In genomic region chr2:74243801-74244200, GRCm38 (mm10) we compare ENCODE assay signal across 9 mouse cellular contexts.
DNase-seq lines count a peak whose midpoint lies in the region; ATAC-seq and TF ChIP-seq lines count a peak whose summit lies in the region.
"Had no signal": no experiment of that assay in that cellular context is flagged by ENCODE, and none has a peak within 500 bp of the region (broad histone marks: within the 10 kb centered on the region; RNA-seq: fewer than 3 reads in every experiment).

No protein-coding gene starts in this region.

- H3K27ac ChIP-seq in CH12.LX (ENCODE audit: insufficient read depth, low read depth): no peak overlapping the region
- peak overlapping the region; percentile 76 for H3K27ac ChIP-seq in hindbrain, embryonic 12.5 days

- H3K9ac ChIP-seq in CH12.LX (ENCODE audit: insufficient read depth, low read depth): no peak overlapping the region
- H3K9ac ChIP-seq in hindbrain, embryonic 12.5 days: no peak overlapping the region

- H3K4me1 ChIP-seq in CH12.LX (ENCODE audit: control insufficient read depth in 1 of 2, insufficient read depth in 2 of 2): peaks cover 17 to 40% of the 10 kb centered on the region in 2 experiments
- H3K4me1 ChIP-seq in hindbrain, embryonic 12.5 days: peaks cover 13% of the 10 kb centered on the region

- dilution Hi-C loops in CH12.LX (cut with MboI; ENCODE audit: extremely low pct_ligation_motif_present, extremely low pct_unique_long_range_greater_than_20kb, low sequenced_read_pairs): no loop called here

- peak overlapping the region; percentile 71 for H3K4me2 ChIP-seq in CH12.LX (ENCODE audit: insufficient read depth, low read depth, poor library complexity, severe bottlenecking)
- 0 out of 2 replicates have a peak overlapping the region, but pooled peaks have one; percentile 21 for H3K4me2 ChIP-seq in hindbrain, embryonic 12.5 days (replicated peaks)

- H3K9me3 ChIP-seq in CH12.LX (replicated peaks; ENCODE audit: low read length): no peaks in the 10 kb centered on the region
- H3K9me3 ChIP-seq in hindbrain, embryonic 12.5 days (replicated peaks): no peaks in the 10 kb centered on the region

- 45% methylated on average over 9 of the region's 9 CpGs for WGBS in hindbrain, embryonic 12.5 days

- no peak overlapping the region for H3K4me3 ChIP-seq in CH12.LX (replicated peaks in 1 of 3; ENCODE audit: low read depth in 2 of 3, low read length in 2 of 3, poor library complexity in 1 of 3)
- H3K4me3 ChIP-seq in hindbrain, embryonic 12.5 days: no peak overlapping the region

- in situ Hi-C loops in CH12.LX (cut with MboI; ENCODE audit: low pct_ligation_motif_present, low pct_unique_long_range_greater_than_20kb, low sequenced_read_pairs): no loop called here

- no peak for TF ChIP-seq EP300 in CH12.LX (IDR thresholded peaks at IDR 0.05; ENCODE audit: low read length)

- intact Hi-C loops in left cerebral cortex, postnatal 36 days (cut with DNase I): no loop called here

- no peak for TF ChIP-seq POLR2A in CH12.LX (IDR thresholded peaks at IDR 0.05; ENCODE audit: low read depth, low read length)

- no peaks in the 10 kb centered on the region for H3K79me2 ChIP-seq in CH12.LX (replicated peaks; ENCODE audit: control insufficient read depth, extremely low read depth, insufficient read depth, poor library complexity, severe bottlenecking)

- 0 out of 2 replicates have a peak, but pooled peaks have one; percentile 34 for ATAC-seq in frontal cortex, adult (ENCODE audit: low TSS enrichment)
- peak; percentile 60 for ATAC-seq in hindbrain, embryonic 12.5 days (ENCODE audit: low FRiP score)

- no peak for TF ChIP-seq RAD21 in CH12.LX (IDR thresholded peaks at IDR 0.05; ENCODE audit: low read depth, low read length)

- DNase-seq in frontal cortex, postnatal 25 days (ENCODE audit: low spot score in 2 of 2): no peak
- DNase-seq in CH12.LX (ENCODE audit: extremely low read depth): peak; percentile 48
- DNase-seq in lung, postnatal 10 days: peak; percentile 3
- no peak for DNase-seq in testis, postnatal 10 days (ENCODE audit: low spot score)
- DNase-seq in left cerebral cortex, postnatal 36 days (ENCODE audit: low spot score in 2 of 2): no peak
- DNase-seq in thymus, adult 18-20 months: no peak
- DNase-seq: gastrocnemius, postnatal 14 days had no signal

- no peaks in the 10 kb centered on the region for H3K36me3 ChIP-seq in CH12.LX (replicated peaks in 1 of 2; ENCODE audit: control insufficient read depth in 1 of 2, insufficient read depth in 1 of 2, low read length in 1 of 2)
- no peaks in the 10 kb centered on the region for H3K36me3 ChIP-seq in hindbrain, embryonic 12.5 days

- no peak for TF ChIP-seq CTCF in CH12.LX (conservative IDR thresholded peaks at IDR 0.05 in 1 of 2, IDR thresholded peaks at IDR 0.05 in 1 of 2; ENCODE audit: low read depth in 2 of 2, low read length in 2 of 2)

- H3K27me3 ChIP-seq in CH12.LX (replicated peaks): no peaks in the 10 kb centered on the region
- H3K27me3 ChIP-seq in hindbrain, embryonic 12.5 days: no peaks in the 10 kb centered on the region

TF ChIP-seq in CH12.LX, 34 proteins besides CTCF, POLR2A, EP300 and RAD21:
- TF ChIP-seq IRF4 (IDR thresholded peaks at IDR 0.05; ENCODE audit: low read depth, low read length): peak; percentile 46; the same call in 1 of the 2 replicates
- TF ChIP-seq MAX (IDR thresholded peaks at IDR 0.05; ENCODE audit: low read length): peak; percentile 91
- TF ChIP-seq SIN3A (IDR thresholded peaks at IDR 0.05; ENCODE audit: low read length): no peak
- TF ChIP-seq TBP (conservative IDR thresholded peaks at IDR 0.05; ENCODE audit: low read depth, low read length): no peak
- no peak for TF ChIP-seq ZNF384 (IDR thresholded peaks at IDR 0.05; ENCODE audit: low read depth, low read length)
- TF ChIP-seq CHD1 (IDR thresholded peaks at IDR 0.05; ENCODE audit: low read depth, low read length): no peak
- peak; percentile 53 for TF ChIP-seq ETS1 (conservative IDR thresholded peaks at IDR 0.05; ENCODE audit: low read depth, low read length)
- peak; percentile 82 for TF ChIP-seq USF1 (IDR thresholded peaks at IDR 0.05; ENCODE audit: low read depth, low read length)
- no peak for TF ChIP-seq MAFK (IDR thresholded peaks at IDR 0.05; ENCODE audit: insufficient replicate concordance, low read length)
- TF ChIP-seq GABPA (IDR thresholded peaks at IDR 0.05; ENCODE audit: insufficient replicate concordance, low read depth, low read length): no peak
- no peak for TF ChIP-seq ZC3H11A (IDR thresholded peaks at IDR 0.05; ENCODE audit: low read depth, low read length)
- no peak for TF ChIP-seq CHD2 (IDR thresholded peaks at IDR 0.05; ENCODE audit: low read length)
- no peak for TF ChIP-seq ZKSCAN1 (IDR thresholded peaks at IDR 0.05; ENCODE audit: borderline replicate concordance, low read depth, low read length)
- TF ChIP-seq JUND (conservative IDR thresholded peaks at IDR 0.05; ENCODE audit: low read depth, low read length): no peak
- TF ChIP-seq ELF1 (IDR thresholded peaks at IDR 0.05; ENCODE audit: low read depth, low read length): no peak
- no peak for TF ChIP-seq KAT2A (IDR thresholded peaks at IDR 0.05; ENCODE audit: insufficient replicate concordance, low read length)
- no peak for TF ChIP-seq UBTF (IDR thresholded peaks at IDR 0.05; ENCODE audit: low read depth, low read length)
- no peak for TF ChIP-seq SMC3 (IDR thresholded peaks at IDR 0.05; ENCODE audit: low read depth, low read length)
- peak; percentile 95 for TF ChIP-seq BHLHE40 (IDR thresholded peaks at IDR 0.05; ENCODE audit: low read depth, low read length)
- no peak for TF ChIP-seq ZMIZ1 (IDR thresholded peaks at IDR 0.05; ENCODE audit: low read depth, low read length)
- no peak for TF ChIP-seq MEF2A (IDR thresholded peaks at IDR 0.05; ENCODE audit: borderline replicate concordance, low read depth, low read length)
- TF ChIP-seq E2F4 (IDR thresholded peaks at IDR 0.05; ENCODE audit: insufficient replicate concordance, low read depth, low read length): no peak
- peak; percentile 18; the same call in 1 of the 2 replicates for TF ChIP-seq TCF12 (IDR thresholded peaks at IDR 0.05; ENCODE audit: low read depth, low read length)
- no peak for TF ChIP-seq JUN (IDR thresholded peaks at IDR 0.05; ENCODE audit: insufficient read depth, low read depth, low read length)
- TF ChIP-seq MYC (IDR thresholded peaks at IDR 0.05; ENCODE audit: low read depth, low read length): no peak
- TF ChIP-seq PAX5 (IDR thresholded peaks at IDR 0.05; ENCODE audit: low read length): no peak
- TF ChIP-seq USF2 (conservative IDR thresholded peaks at IDR 0.05; ENCODE audit: low read depth, low read length): peak; percentile 82
- no peak for TF ChIP-seq RCOR1 (conservative IDR thresholded peaks at IDR 0.05; ENCODE audit: low read depth, low read length)
- peak; percentile 75 for TF ChIP-seq NRF1 (IDR thresholded peaks at IDR 0.05; ENCODE audit: low read depth, low read length)
- TF ChIP-seq MAZ (IDR thresholded peaks at IDR 0.05; ENCODE audit: low read depth, low read length): no peak
- TF ChIP-seq NELFE (IDR thresholded peaks at IDR 0.05; ENCODE audit: low read depth, low read length): no peak
- peak; percentile 52; the same call in 1 of the 2 replicates for TF ChIP-seq MXI1 (IDR thresholded peaks at IDR 0.05; ENCODE audit: low read depth, low read length)
- TF ChIP-seq POLR2AphosphoS2 (IDR thresholded peaks at IDR 0.05; ENCODE audit: low read depth, low read length): no peak
- TF ChIP-seq HCFC1 (IDR thresholded peaks at IDR 0.05; ENCODE audit: low read depth, low read length): no peak
TF ChIP-seq in CH12.LX: peak in this region for 9.

Comparison
In these comparisons a context has a peak if more than half of its experiments do, and no peak if none do; other contexts are left out.
1. DNase-seq: peak in CH12.LX (single experiment) and lung, postnatal 10 days (single experiment); none in frontal cortex, postnatal 25 days (0 of 2), testis, postnatal 10 days (single experiment), left cerebral cortex, postnatal 36 days (0 of 2) and thymus, adult 18-20 months (0 of 2).